Mouse (Mus musculus) gastrocnemius, postnatal 36 days (tissue): ENCODE results near the gene Ifitm2. TPM values are rescaled to one million over a fixed set of nuclear protein-coding genes. Genes with fewer than 3 reads are reported as not detected.

Experiments
- DNase-seq, 2 experiments: peaks; one replicate each; pipeline ENCODE4 v3.0.0; 2022
- intact Hi-C: fragments of 180-260 bp; cut with DNase I; formaldehyde crosslinking; loops from one replicate; pipeline ENCODE4 v1.15.1; 2025
- total RNA-seq, 2 experiments: library from RNA; stranded (reverse); gene quantifications; 2 replicates each; pipeline ENCODE4 v1.2.3; 2021

The Ifitm2 gene
- total RNA-seq, 2 experiments from 2014 or later = 50.9 to 51.8 TPM

DNA sequence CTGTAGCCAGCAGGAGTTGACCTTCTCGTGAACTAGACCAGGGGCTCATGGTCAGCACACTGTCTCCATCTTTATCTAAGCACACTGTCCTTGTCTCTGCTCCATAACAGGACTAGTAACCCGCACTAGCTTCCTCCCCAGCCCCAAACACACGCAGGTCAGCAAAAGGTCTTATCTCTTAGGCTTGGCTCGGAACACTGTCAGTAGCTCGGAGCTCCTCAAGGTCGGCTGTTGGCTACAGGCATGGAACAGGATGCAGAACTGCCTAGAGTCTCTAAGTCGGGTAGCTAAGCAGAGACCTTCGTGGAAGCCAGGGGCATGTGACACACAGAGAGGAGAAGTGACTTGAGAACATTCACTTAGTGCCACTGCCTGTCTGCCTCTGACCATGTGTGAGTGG, 7.6 kb downstream of the Ifitm2 start:
- DNase-seq = peak in 1 of 2 experiments; percentile 2
- intact Hi-C loops = no loop called here

DNA sequence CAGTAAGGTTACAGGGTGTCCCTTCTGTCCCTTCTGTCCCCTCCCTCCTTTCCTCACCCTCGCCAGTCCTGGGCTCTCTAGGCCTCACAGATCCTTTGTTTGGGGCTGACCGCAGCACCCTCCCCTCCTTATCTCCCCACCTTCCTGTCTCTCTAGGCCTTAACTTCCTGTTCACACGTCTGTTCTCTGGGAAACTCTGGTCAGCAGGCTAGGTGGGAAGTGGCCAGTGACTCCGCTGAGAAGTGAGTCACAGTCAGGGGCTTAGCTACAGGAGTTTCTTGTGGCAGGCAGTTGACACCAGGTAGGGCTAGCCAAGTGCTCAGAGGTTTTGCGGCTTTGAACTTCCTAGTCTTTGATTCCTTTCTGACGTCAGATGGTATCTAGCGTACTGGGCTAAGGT, 8.8 kb downstream of the Ifitm2 start:
- DNase-seq = peak in 1 of 2 experiments; percentile 3
- intact Hi-C loops = no loop called here

GRCm38 (mm10) chr7:140946311-140946710, 9.5 kb downstream of the Ifitm2 start:
- DNase-seq = peak in 1 of 2 experiments; percentile 2
- intact Hi-C loops = no loop called here

DNA sequence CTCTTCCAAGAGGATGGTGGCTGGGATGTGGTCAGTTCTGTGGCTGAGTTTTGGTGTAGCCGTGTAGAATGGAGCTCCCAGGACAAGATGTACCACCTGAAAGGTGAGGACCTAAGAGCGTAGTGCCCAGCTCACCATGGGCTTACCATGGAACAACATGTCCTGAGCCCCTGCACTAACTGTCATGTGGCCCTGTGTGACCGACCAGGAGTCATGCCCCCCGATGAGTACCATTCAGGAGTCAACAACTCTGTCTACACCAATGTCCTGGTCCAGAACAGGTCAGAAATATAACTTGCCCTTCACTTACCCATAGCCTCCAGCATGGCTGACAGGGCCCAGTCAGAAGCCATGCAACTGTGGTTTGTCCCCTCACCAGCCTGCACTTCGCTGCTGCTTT, 10.5 kb downstream of the Ifitm2 start:
- intact Hi-C loops = no loop called here
- DNase-seq = peak in 1 of 2 experiments; percentile 2

- DNase-seq = no peak
- intact Hi-C loops = no loop called here
Measured at GRCm38 (mm10) chr7:140944236-140944635, 11.6 kb downstream of the Ifitm2 start.

- intact Hi-C loops = no loop called here
- DNase-seq = no peak
Measured at GRCm38 (mm10) chr7:140943356-140943755, 12.4 kb downstream of the Ifitm2 start.

DNA sequence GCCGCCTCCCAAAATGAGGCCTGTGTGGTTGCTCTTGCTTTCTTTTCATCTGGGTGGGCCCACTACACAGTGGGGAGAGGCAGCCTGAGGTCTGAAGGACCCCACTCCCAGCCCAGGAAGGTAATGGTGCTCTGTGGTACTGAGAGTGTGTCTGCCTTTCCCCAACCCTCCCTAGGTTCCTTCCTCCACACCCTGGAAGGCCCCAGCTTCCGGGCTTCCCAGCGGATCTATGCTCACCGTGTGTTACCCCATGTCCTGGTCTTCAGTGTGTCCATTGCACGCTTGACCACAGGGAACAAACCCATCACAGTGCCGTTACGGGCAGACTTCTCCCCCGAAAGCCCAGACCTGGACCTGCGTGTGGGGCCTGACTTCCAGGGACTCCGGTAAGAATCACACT, 13.0 kb downstream of the Ifitm2 start:
- no peak for DNase-seq
- intact Hi-C loops = no loop called here

DNA sequence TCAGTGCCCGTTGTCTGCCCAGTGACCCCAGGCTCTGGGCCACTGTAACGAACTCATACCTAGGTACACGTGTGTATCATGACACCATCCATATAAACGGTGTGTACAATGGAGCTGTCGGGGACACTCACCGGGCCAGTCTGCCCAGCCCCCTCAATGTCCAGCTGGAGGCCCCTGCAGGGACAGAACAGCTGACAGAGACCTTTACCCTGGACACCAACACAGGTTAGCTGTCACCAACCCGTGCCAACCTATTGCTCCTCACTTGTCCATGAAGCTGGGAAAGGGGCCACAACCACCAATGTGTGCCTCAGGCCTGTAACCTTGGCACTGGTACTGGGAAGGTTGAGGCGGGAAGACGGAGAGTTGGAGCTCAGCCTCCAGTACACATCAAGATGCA, 13.4 kb downstream of the Ifitm2 start:
- DNase-seq = no peak
- intact Hi-C loops = no loop called here

GRCm38 (mm10) chr7:140941222-140942051, 14.3 kb downstream of the Ifitm2 start, which contains the start of gene Pgghg:
Pgghg (plus strand) TSS chr7:140941391.
- peak; percentile 80 to 89 for DNase-seq
- intact Hi-C loops = no loop called here

- DNase-seq = no peak
- intact Hi-C loops = no loop called here
Measured at GRCm38 (mm10) chr7:140939669-140940171, 16.1 kb downstream of the Ifitm2 start.

DNA sequence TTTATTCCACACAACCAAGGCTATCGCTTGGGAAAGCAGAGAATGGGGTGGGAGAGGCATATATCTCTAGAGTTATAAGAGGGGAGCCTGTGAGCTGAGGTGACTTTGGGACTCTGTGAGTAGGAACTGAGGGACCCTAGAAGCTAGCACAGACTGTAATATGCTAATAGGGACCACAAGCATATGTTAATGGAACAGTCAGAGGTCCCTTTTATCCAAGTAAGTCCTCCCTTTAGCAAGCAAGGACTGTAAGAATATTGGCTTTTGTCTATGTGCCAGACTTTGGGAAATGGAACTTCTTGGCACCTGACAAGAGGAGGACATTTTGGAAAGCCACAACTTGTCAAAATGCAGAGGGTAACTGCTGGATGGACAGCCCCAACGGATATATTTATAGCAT, 16.9 kb downstream of the Ifitm2 start:
- DNase-seq = no peak
- intact Hi-C loops = no loop called here

- intact Hi-C loops = no loop called here
- no peak for DNase-seq
Measured at GRCm38 (mm10) chr7:140938436-140938835, 17.4 kb downstream of the Ifitm2 start.

DNA sequence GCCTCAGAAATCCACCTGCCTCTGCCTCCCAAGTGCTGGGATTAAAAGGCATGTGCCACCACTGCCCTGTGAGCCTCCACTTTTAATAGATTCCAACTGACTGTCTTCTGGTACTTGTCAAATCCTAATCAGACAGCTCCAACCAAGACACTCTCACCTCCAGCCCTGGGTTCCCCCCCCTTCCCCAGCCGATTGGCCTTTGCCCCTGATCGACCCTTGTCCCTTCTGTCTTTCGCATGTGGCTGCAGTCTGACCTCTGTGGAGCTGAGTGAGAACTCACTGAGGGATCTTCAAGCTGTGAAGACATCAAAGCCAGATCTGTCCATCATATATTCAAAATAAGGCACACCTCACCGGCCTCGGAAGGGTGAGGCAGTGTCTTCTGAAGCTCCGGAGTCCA, 28.6 kb downstream of the Ifitm2 start:
- intact Hi-C loops = no loop called here
- no peak for DNase-seq

DNA sequence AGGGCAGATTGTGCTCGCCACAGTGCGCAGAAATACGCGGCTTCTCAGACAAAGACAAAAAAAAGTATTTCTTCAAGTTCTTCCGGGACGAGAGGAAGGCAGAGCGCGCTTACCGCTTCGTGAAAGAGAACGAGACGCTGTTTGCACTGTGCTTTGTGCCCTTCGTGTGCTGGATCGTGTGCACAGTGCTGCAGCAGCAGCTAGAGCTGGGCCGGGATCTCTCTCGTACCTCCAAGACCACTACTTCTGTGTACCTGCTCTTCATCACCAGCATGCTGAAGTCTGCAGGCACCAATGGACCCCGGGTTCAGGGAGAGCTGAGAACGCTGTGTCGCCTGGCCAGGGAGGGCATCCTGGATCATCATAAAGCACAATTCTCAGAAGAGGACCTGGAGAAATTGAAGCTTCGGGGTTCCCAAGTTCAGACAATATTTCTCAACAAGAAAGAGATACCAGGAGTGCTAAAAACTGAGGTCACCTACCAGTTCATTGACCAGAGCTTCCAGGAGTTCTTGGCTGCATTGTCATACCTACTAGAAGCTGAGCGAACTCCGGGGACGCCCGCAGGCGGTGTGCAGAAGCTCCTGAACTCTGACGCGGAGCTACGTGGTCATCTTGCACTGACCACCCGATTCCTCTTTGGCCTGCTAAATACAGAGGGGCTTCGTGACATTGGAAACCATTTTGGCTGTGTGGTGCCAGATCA, 32.6 kb downstream of the Ifitm2 start:
- DNase-seq = no peak
- intact Hi-C loops = no loop called here

GRCm38 (mm10) chr7:140922398-140923069, 33.3 kb downstream of the Ifitm2 start:
- DNase-seq = peak in 1 of 2 experiments; percentile 47
- intact Hi-C loops = no loop called here

GRCm38 (mm10) chr7:140921225-140921975, 34.4 kb downstream of the Ifitm2 start:
- intact Hi-C loops = no loop called here
- DNase-seq = no peak

DNA sequence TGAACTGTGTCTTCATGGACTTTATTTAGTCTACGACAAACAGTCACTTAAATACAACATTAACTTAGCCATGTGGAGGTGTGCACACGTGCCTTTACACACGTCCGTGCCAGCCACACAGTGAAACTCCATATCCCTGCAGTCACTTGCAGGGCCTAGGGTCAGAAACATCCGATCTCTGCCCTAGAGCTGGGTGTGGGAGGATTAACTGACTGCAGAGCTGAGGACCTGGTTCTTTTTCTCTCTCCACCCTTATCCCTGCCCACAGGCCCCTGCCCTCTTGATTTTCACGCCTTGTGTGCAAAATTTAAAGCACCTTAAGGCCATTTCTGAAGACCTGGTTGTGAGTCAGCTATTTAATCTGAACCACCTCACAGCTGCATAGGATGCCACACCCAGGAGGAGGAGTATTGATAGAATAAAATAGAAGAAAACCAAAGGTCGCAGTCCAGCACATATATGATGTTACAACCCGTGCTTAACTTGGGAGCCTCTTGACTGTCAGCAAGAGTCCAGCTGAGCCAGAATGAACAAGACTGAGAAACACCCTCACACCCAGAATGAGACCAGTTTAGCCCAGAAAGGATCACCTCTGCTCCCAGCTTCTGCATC, 35.3 kb downstream of the Ifitm2 start, which contains the start of gene Nlrp6:
Nlrp6 (plus strand) TSS at position 485 of the 612 bp plus-strand sequence.
- DNase-seq = no peak
- intact Hi-C loops = no loop called here

DNA sequence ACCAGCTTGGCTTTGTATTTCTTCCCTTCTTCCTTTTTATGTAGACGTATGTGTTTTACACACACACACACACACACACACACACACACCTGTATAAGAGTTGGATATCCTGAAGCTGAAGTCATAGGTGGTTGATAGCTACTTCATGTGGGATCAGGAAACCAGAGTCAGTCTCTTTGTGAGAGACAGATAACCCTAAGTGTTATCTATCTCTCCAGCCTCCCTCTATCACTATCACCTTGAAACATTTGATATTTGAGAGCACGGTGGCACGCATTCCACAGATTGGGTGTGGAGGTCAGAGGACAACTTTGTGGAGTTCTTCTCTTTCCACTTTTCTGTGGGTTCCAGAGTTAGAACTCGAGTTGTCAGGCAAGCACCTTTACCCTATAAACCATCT, 35.9 kb downstream of the Ifitm2 start:
- intact Hi-C loops = no loop called here
- DNase-seq = no peak

GRCm38 (mm10) chr7:140914031-140914690, 41.6 kb downstream of the Ifitm2 start:
- intact Hi-C loops = no loop called here
- no peak for DNase-seq
